Mouse (Mus musculus): ENCODE measurements around the gene 4930544G11Rik. TPM values are rescaled to one million over a fixed set of nuclear protein-coding genes. Genes with fewer than 3 reads are reported as not detected.
A peak's percentile ranks its signal among the peaks of the same experiment; 100 is the strongest.

4930544G11Rik gene
- polyA plus RNA-seq (2014; fragmentation: Nextera tagmentation; extraction: Ambion mirVana), result not detected in 2 replicates

- no peak within 1 kb of the TSS for H3K9ac ChIP-seq (ENCODE audit: low read length)
- no peak within 1 kb of the TSS for H3K27ac ChIP-seq (ENCODE audit: low read depth, low read length)
- no peaks in the 10 kb centered on the region for H3K4me1 ChIP-seq (ENCODE audit: control insufficient read depth, insufficient read depth, low read length)
- no peak within 1 kb of the TSS for H3K4me3 ChIP-seq (ENCODE audit: low read depth, low read length)
- ATAC-seq (ENCODE audit: low FRiP score), result no peak
- H3K27me3 ChIP-seq (ENCODE audit: control insufficient read depth, insufficient read depth, low read length), result no peaks in the 10 kb centered on the region
- no peaks in the 10 kb centered on the region for H3K36me3 ChIP-seq (ENCODE audit: control insufficient read depth, insufficient read depth, low read length)
- no peak for DNase-seq (ENCODE audit: low spot score, missing footprints)
- H3K4me2 ChIP-seq, result no peak within 1 kb of the TSS
- 97% methylated on average over 10 of the region's 10 CpGs for WGBS
- no peaks in the 10 kb centered on the region for H3K9me3 ChIP-seq (ENCODE audit: control insufficient read depth, low read length)
These were observed at the start of gene 4930544G11Rik for GRCm38 (mm10) chr6:65952309-65952708. Gene 4930544G11Rik, plus strand, starts transcription at chr6:65952609.

- no peak overlapping the region for H3K9ac ChIP-seq (ENCODE audit: low read length)
- H3K27me3 ChIP-seq (ENCODE audit: control insufficient read depth, insufficient read depth, low read length), result no peaks in the 10 kb centered on the region
- 76% methylated on average over 2 of the region's 2 CpGs for WGBS
- ATAC-seq (ENCODE audit: low FRiP score) (no peak), DNase-seq (ENCODE audit: low spot score, missing footprints) (no peak)
- no peak overlapping the region for H3K4me2 ChIP-seq
- H3K4me3 ChIP-seq (ENCODE audit: low read depth, low read length), result no peak overlapping the region
- H3K27ac ChIP-seq (ENCODE audit: low read depth, low read length), result no peak overlapping the region
- no peaks in the 10 kb centered on the region for H3K36me3 ChIP-seq (ENCODE audit: control insufficient read depth, insufficient read depth, low read length)
- H3K4me1 ChIP-seq (ENCODE audit: control insufficient read depth, insufficient read depth, low read length), result no peaks in the 10 kb centered on the region
- no peaks in the 10 kb centered on the region for H3K9me3 ChIP-seq (ENCODE audit: control insufficient read depth, low read length)
These were observed 45.7 kb upstream of the 4930544G11Rik start for GRCm38 (mm10) chr6:65906657-65907182.

- Histone ChIP-seq H3K9me3 (ENCODE audit: control insufficient read depth, low read length) (no peaks in the 10 kb centered on the region), H3K36me3 (ENCODE audit: control insufficient read depth, insufficient read depth, low read length) (no peaks in the 10 kb centered on the region), H3K9ac (ENCODE audit: low read length) (no peak overlapping the region), H3K4me1 (ENCODE audit: control insufficient read depth, insufficient read depth, low read length) (no peaks in the 10 kb centered on the region), H3K4me2 (no peak overlapping the region), H3K27me3 (ENCODE audit: control insufficient read depth, insufficient read depth, low read length) (no peaks in the 10 kb centered on the region), H3K27ac (ENCODE audit: low read depth, low read length) (no peak overlapping the region), H3K4me3 (ENCODE audit: low read depth, low read length) (no peak overlapping the region)
- DNase-seq (ENCODE audit: low spot score, missing footprints) (peak; percentile 86), ATAC-seq (ENCODE audit: low FRiP score) (no peak)
- 80% methylated on average over 5 of the region's 5 CpGs for WGBS
These were observed 37.0 kb upstream of the 4930544G11Rik start for GRCm38 (mm10) chr6:65915421-65915820.

- H3K27me3 ChIP-seq (ENCODE audit: control insufficient read depth, insufficient read depth, low read length), result no peaks in the 10 kb centered on the region
- H3K36me3 ChIP-seq (ENCODE audit: control insufficient read depth, insufficient read depth, low read length), result no peaks in the 10 kb centered on the region
- no peak for DNase-seq (ENCODE audit: low spot score, missing footprints)
- no peak overlapping the region for H3K4me2 ChIP-seq
- no peak for ATAC-seq (ENCODE audit: low FRiP score)
- 87% methylated on average over 3 of the region's 3 CpGs for WGBS
- H3K27ac ChIP-seq (ENCODE audit: low read depth, low read length), result no peak overlapping the region
- H3K4me3 ChIP-seq (ENCODE audit: low read depth, low read length), result no peak overlapping the region
- no peak overlapping the region for H3K9ac ChIP-seq (ENCODE audit: low read length)
- H3K4me1 ChIP-seq (ENCODE audit: control insufficient read depth, insufficient read depth, low read length), result no peaks in the 10 kb centered on the region
- H3K9me3 ChIP-seq (ENCODE audit: control insufficient read depth, low read length), result no peaks in the 10 kb centered on the region
These were observed 30.7 kb upstream of the 4930544G11Rik start for GRCm38 (mm10) chr6:65921703-65922102.

- WGBS, result 85% methylated on average over 4 of the region's 4 CpGs
- no peak overlapping the region for H3K4me3 ChIP-seq (ENCODE audit: low read depth, low read length)
- no peak for ATAC-seq (ENCODE audit: low FRiP score)
These were observed 28.8 kb upstream of the 4930544G11Rik start for GRCm38 (mm10) chr6:65923501-65924084.

GRCm38 (mm10) chr6:65925737-65926333 is 26.6 kb upstream of the 4930544G11Rik start:
- Histone ChIP-seq H3K9ac (ENCODE audit: low read length) (no peak overlapping the region), H3K4me3 (ENCODE audit: low read depth, low read length) (no peak overlapping the region), H3K27ac (ENCODE audit: low read depth, low read length) (no peak overlapping the region), H3K36me3 (ENCODE audit: control insufficient read depth, insufficient read depth, low read length) (no peaks in the 10 kb centered on the region), H3K4me2 (no peak overlapping the region), H3K4me1 (ENCODE audit: control insufficient read depth, insufficient read depth, low read length) (no peaks in the 10 kb centered on the region), H3K27me3 (ENCODE audit: control insufficient read depth, insufficient read depth, low read length) (no peaks in the 10 kb centered on the region), H3K9me3 (ENCODE audit: control insufficient read depth, low read length) (no peaks in the 10 kb centered on the region)
- no peak for DNase-seq (ENCODE audit: low spot score, missing footprints)
- 86% methylated on average over 3 of the region's 3 CpGs for WGBS
- no peak for ATAC-seq (ENCODE audit: low FRiP score)

More at GRCm38 (mm10) chr6:65923501-65924084, 28.8 kb upstream of the 4930544G11Rik start:
- no peaks in the 10 kb centered on the region for H3K36me3 ChIP-seq (ENCODE audit: control insufficient read depth, insufficient read depth, low read length)
- no peaks in the 10 kb centered on the region for H3K27me3 ChIP-seq (ENCODE audit: control insufficient read depth, insufficient read depth, low read length)
- H3K4me2 ChIP-seq, result no peak overlapping the region
- no peak overlapping the region for H3K9ac ChIP-seq (ENCODE audit: low read length)
- DNase-seq (ENCODE audit: low spot score, missing footprints), result no peak
- no peak overlapping the region for H3K27ac ChIP-seq (ENCODE audit: low read depth, low read length)
- no peaks in the 10 kb centered on the region for H3K4me1 ChIP-seq (ENCODE audit: control insufficient read depth, insufficient read depth, low read length)
- no peaks in the 10 kb centered on the region for H3K9me3 ChIP-seq (ENCODE audit: control insufficient read depth, low read length)

- WGBS, result 79% methylated on average over 1 of the region's 1 CpGs
- Histone ChIP-seq H3K9ac (ENCODE audit: low read length) (no peak overlapping the region), H3K4me2 (no peak overlapping the region), H3K4me3 (ENCODE audit: low read depth, low read length) (no peak overlapping the region), H3K27me3 (ENCODE audit: control insufficient read depth, insufficient read depth, low read length) (no peaks in the 10 kb centered on the region), H3K27ac (ENCODE audit: low read depth, low read length) (no peak overlapping the region), H3K4me1 (ENCODE audit: control insufficient read depth, insufficient read depth, low read length) (no peaks in the 10 kb centered on the region), H3K36me3 (ENCODE audit: control insufficient read depth, insufficient read depth, low read length) (no peaks in the 10 kb centered on the region), H3K9me3 (ENCODE audit: control insufficient read depth, low read length) (no peaks in the 10 kb centered on the region)
- DNase-seq (ENCODE audit: low spot score, missing footprints), result no peak
- ATAC-seq (ENCODE audit: low FRiP score), result no peak
These were observed 21.9 kb upstream of the 4930544G11Rik start for GRCm38 (mm10) chr6:65930523-65930922.

GRCm38 (mm10) chr6:65932776-65933175 is 19.6 kb upstream of the 4930544G11Rik start:
- Histone ChIP-seq H3K4me3 (ENCODE audit: low read depth, low read length) (no peak overlapping the region), H3K36me3 (ENCODE audit: control insufficient read depth, insufficient read depth, low read length) (no peaks in the 10 kb centered on the region), H3K4me1 (ENCODE audit: control insufficient read depth, insufficient read depth, low read length) (no peaks in the 10 kb centered on the region), H3K27me3 (ENCODE audit: control insufficient read depth, insufficient read depth, low read length) (no peaks in the 10 kb centered on the region), H3K27ac (ENCODE audit: low read depth, low read length) (no peak overlapping the region), H3K9me3 (ENCODE audit: control insufficient read depth, low read length) (no peaks in the 10 kb centered on the region), H3K9ac (ENCODE audit: low read length) (no peak overlapping the region), H3K4me2 (no peak overlapping the region)
- ATAC-seq (ENCODE audit: low FRiP score), result peak; percentile 43
- 20% methylated on average over 1 of the region's 1 CpGs for WGBS
- DNase-seq (ENCODE audit: low spot score, missing footprints), result peak; percentile 49

- Histone ChIP-seq H3K4me1 (ENCODE audit: control insufficient read depth, insufficient read depth, low read length) (no peaks in the 10 kb centered on the region), H3K4me2 (no peak overlapping the region), H3K9me3 (ENCODE audit: control insufficient read depth, low read length) (no peaks in the 10 kb centered on the region), H3K36me3 (ENCODE audit: control insufficient read depth, insufficient read depth, low read length) (no peaks in the 10 kb centered on the region), H3K9ac (ENCODE audit: low read length) (no peak overlapping the region), H3K27ac (ENCODE audit: low read depth, low read length) (no peak overlapping the region), H3K27me3 (ENCODE audit: control insufficient read depth, insufficient read depth, low read length) (no peaks in the 10 kb centered on the region), H3K4me3 (ENCODE audit: low read depth, low read length) (no peak overlapping the region)
- ATAC-seq (ENCODE audit: low FRiP score) (peak; percentile 87), DNase-seq (ENCODE audit: low spot score, missing footprints) (peak; percentile 85)
- 7% methylated on average over 4 of the region's 4 CpGs for WGBS
These were observed 19.2 kb upstream of the 4930544G11Rik start for GRCm38 (mm10) chr6:65933177-65933576.
